Mouse (Mus musculus) heart, adult 2 months (tissue): Measurements from ENCODE around the gene Ptpn7.

Experiments used
- CTCF ChIP-seq: fragments of 200-600 bp; IDR thresholded peaks from 2 replicates; pipeline ENCODE4 v1.8.1; 2022; ENCODE audit warnings: antibody characterized with exemption, mild to moderate bottlenecking, moderate library complexity
- EP300 ChIP-seq: fragments of 200-500 bp; IDR thresholded peaks from 2 replicates; pipeline ENCODE4 v1.6.1; 2011; ENCODE audit warnings: low read depth, low read length, control low read depth; ENCODE audit not compliant: insufficient read depth
- POLR2A ChIP-seq: fragments of 200-500 bp; IDR thresholded peaks from 2 replicates; pipeline ENCODE4 v1.6.1; 2011; ENCODE audit warnings: mild to moderate bottlenecking, low read depth, low read length, control low read depth; ENCODE audit not compliant: insufficient read depth

DNA sequence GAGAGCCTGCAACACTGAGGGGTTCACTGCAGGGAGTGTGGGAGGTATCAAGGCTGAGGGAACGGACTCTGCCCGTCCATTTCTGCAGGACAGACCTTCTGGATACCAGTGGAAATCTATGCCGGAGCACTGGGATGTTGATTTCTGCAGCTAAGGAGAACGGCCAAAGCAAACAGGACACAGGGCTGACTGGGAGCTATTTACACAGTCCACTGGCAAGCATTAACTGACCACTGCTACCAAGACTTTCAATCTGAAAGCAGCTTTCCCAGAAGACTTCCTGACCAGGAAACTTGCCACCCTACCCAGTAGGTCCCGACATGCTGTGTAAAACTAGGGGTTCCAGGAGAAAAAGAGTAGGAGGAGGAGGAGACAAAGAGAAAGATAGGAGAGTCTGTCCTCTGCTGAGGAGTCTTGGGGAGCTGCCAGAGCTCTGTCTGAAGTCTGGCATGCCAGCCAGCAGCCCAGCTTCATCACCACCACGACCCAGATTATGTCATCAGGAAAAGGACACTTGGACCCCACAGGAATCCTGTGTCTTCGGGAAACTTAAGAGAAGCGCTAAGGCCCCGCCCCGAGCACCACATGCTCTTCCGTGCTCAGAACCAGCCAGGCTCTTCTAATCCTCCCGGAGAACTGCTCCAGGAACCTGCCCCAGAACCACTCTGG is 37.2 kb downstream of the Ptpn7 start:
- TF ChIP-seq CTCF (no peak), POLR2A (no peak), EP300 (no peak)
